10 mouse cellular contexts compared by ENCODE assay signal in genomic region chr1:160053510-160054305, GRCm38 (mm10). TPM values are rescaled to one million over a fixed set of nuclear protein-coding genes. Genes with fewer than 3 reads are reported as not detected.
DNase-seq lines count a peak whose midpoint lies in the region; ATAC-seq and TF ChIP-seq lines count a peak whose summit lies in the region.
"Had no signal": no experiment of that assay in that cellular context is flagged by ENCODE, and none has a peak within 500 bp of the region (broad histone marks: within the 10 kb centered on the region; RNA-seq: fewer than 3 reads in every experiment).

No protein-coding gene starts in this region.

- DNase-seq in heart, adult 2 months = peak in 1 of 2 experiments; percentile 29
- DNase-seq in heart, adult 18-20 months = no peak
- DNase-seq in CD4-positive helper T cell, adult 2 months (ENCODE audit: low read depth, low spot score) = peak; percentile 91
- DNase-seq in kidney, postnatal 10 days = peak; percentile 19
- peak; percentile 44 for DNase-seq in lung, postnatal 10 days
- no peak for DNase-seq in frontal cortex, adult 2 months (ENCODE audit: extremely low spot score in 1 of 2, low spot score in 1 of 2)

- no peak for TF ChIP-seq POLR2A in heart, adult 2 months (IDR thresholded peaks at IDR 0.05; ENCODE audit: insufficient read depth, low read depth, low read length)

- H3K9ac ChIP-seq in heart, adult 2 months (ENCODE audit: low read depth, low read length) = no peak overlapping the region
- H3K9ac ChIP-seq: neural tube, embryonic 13.5 days had no signal

- H3K4me3 ChIP-seq in heart, adult 2 months = no peak overlapping the region
- H3K4me3 ChIP-seq: neural tube, embryonic 13.5 days had no signal

- peak overlapping the region; percentile 54 for H3K27ac ChIP-seq in heart, adult 2 months
- H3K27ac ChIP-seq: neural tube, embryonic 13.5 days had no signal

- peaks cover 23% of the 10 kb centered on the region for H3K4me1 ChIP-seq in heart, adult 2 months (ENCODE audit: control insufficient read depth, insufficient read depth, low read length)
- H3K4me1 ChIP-seq: neural tube, embryonic 13.5 days had no signal

- intact Hi-C loops in heart, adult 2 months (cut with DNase I) = no loop called here

- no peak for ATAC-seq in megakaryocyte-erythroid progenitor cell, adult 5-6 weeks (replicated peaks; ENCODE audit: low FRiP score, low TSS enrichment, poor library complexity, severe bottlenecking)
- no peak for ATAC-seq in megakaryocyte progenitor cell, adult 5-6 weeks (replicated peaks; ENCODE audit: poor library complexity)
- ATAC-seq: forebrain, embryonic 16.5 days had no signal

- peaks cover 48% of the 10 kb centered on the region for H3K36me3 ChIP-seq in heart, adult 2 months (ENCODE audit: control insufficient read depth, insufficient read depth, low read length)
- H3K36me3 ChIP-seq: neural tube, embryonic 13.5 days had no signal

- peaks cover 8% of the 10 kb centered on the region for H3K79me2 ChIP-seq in heart, adult 2 months (replicated peaks; ENCODE audit: control insufficient read depth, insufficient read depth, low read length)

- no peak for TF ChIP-seq EP300 in heart, adult 2 months (IDR thresholded peaks at IDR 0.05; ENCODE audit: insufficient read depth, low read depth, low read length)

- WGBS in heart, adult 2 months = 59% methylated on average over 5 of the region's 5 CpGs

- H3K27me3 ChIP-seq in heart, adult 2 months (ENCODE audit: control insufficient read depth, insufficient read depth, low read length) = no peaks in the 10 kb centered on the region
- H3K27me3 ChIP-seq: neural tube, embryonic 13.5 days had no signal

- no peak for TF ChIP-seq CTCF in heart, adult 2 months (IDR thresholded peaks at IDR 0.05)

RNA-seq across cellular contexts. Expression of gene 4930523C07Rik, which starts 9.5 kb away (rescaled TPM):
- total RNA-seq in heart, adult 2 months (2021) = 10 to 100 TPM; 17.4 to 22.3 TPM
- 10.7 and 10.9 TPM in 2 replicates for polyA plus RNA-seq in heart, adult 2 months (2012; rRNA removed)
- total RNA-seq in heart, adult 18-20 months (2021) = 10 to 100 TPM; 21.4 to 23.6 TPM
- total RNA-seq in megakaryocyte-erythroid progenitor cell, adult 5-6 weeks (2014; fragmentation: Nextera tagmentation) = 14.5 and 28.5 TPM in 2 replicates
- total RNA-seq in megakaryocyte-erythroid progenitor cell, adult 5-6 weeks (2017) = 21.3 and 27.3 TPM in 2 replicates
- 55.5 and 56.9 TPM in 2 replicates for total RNA-seq in megakaryocyte progenitor cell, adult 5-6 weeks (2015)
- 39.0 and 59.1 TPM in 2 replicates for total RNA-seq in megakaryocyte progenitor cell, adult 5-6 weeks (2017)
- polyA plus RNA-seq in frontal cortex, adult 2 months (2012; rRNA removed) = 1.6 and 2.3 TPM in 2 replicates

Comparison
In these comparisons a context has a peak if more than half of its experiments do, and no peak if none do; other contexts are left out.
1. DNase-seq: peak in CD4-positive helper T cell, adult 2 months (single experiment), kidney, postnatal 10 days (single experiment) and lung, postnatal 10 days (single experiment); none in heart, adult 18-20 months (0 of 2) and frontal cortex, adult 2 months (0 of 2).